Mouse (Mus musculus) MEL (cell line): Measurements from ENCODE around the gene Dcbld2. TPM values are rescaled to one million over a fixed set of nuclear protein-coding genes. Genes with fewer than 3 reads are reported as not detected.

Experiments used
- DNase-seq: peaks from one replicate; pipeline ENCODE4 v3.0.0; 2011; ENCODE audit warnings: low read depth, low spot score
- H3K27ac ChIP-seq: 2 replicates; pipeline ENCODE4 v1.5.1; 2012; ENCODE audit warnings: low read depth, mild to moderate bottlenecking, control low read depth, low read length, moderate library complexity; ENCODE audit not compliant: control insufficient read depth
- H3K27me3 ChIP-seq, 2 experiments: fragments of 150-350 bp in 1 of 2; sonication (generic) in 1 of 2; 2 replicates each; pipeline ENCODE4 v1.6.1; 2012; ENCODE audit warnings: low read length in 2 of 2, mild to moderate bottlenecking in 2 of 2, improper control_type of control experiment in 1 of 2, moderate library complexity in 1 of 2; ENCODE audit not compliant: insufficient read depth in 2 of 2, control insufficient read depth in 1 of 2
- H3K36me3 ChIP-seq, 2 experiments: 2 replicates each; pipeline ENCODE4 v1.6.1; 2012 to 2014; ENCODE audit warnings: low read length in 2 of 2, improper control_type of control experiment in 1 of 2, inconsistent platforms in 1 of 2, mild to moderate bottlenecking in 1 of 2; ENCODE audit not compliant: insufficient read depth in 2 of 2, control insufficient read depth in 1 of 2
- H3K4me1 ChIP-seq, 2 experiments: fragments of 150-350 bp in 1 of 2; sonication (generic) in 1 of 2; 2 replicates each; pipeline ENCODE4 v1.6.1; 2012; ENCODE audit warnings: low read length in 2 of 2, improper control_type of control experiment in 1 of 2, mild to moderate bottlenecking in 1 of 2; ENCODE audit not compliant: insufficient read depth in 2 of 2, control insufficient read depth in 1 of 2
- H3K4me3 ChIP-seq, 2 experiments: fragments of 150-350 bp in 1 of 2; sonication (generic) in 1 of 2; 2 replicates each; pipeline ENCODE4 v1.5.1; 2012; ENCODE audit warnings: low read depth in 2 of 2, low read length in 2 of 2, mild to moderate bottlenecking in 2 of 2, moderate library complexity in 2 of 2, control low read depth in 1 of 2, improper control_type of control experiment in 1 of 2; ENCODE audit not compliant: control insufficient read depth in 1 of 2, insufficient read depth in 1 of 2
- H3K79me2 ChIP-seq: 2 replicates; pipeline ENCODE4 v1.6.1; 2012; ENCODE audit warnings: mild to moderate bottlenecking, low read length, moderate library complexity; ENCODE audit not compliant: control insufficient read depth, poor library complexity, insufficient read depth
- H3K9ac ChIP-seq: 2 replicates; pipeline ENCODE4 v1.6.1; 2012; ENCODE audit warnings: low read depth, mild to moderate bottlenecking, control low read depth, low read length, moderate library complexity; ENCODE audit not compliant: control insufficient read depth, poor library complexity, severe bottlenecking
- H3K9me3 ChIP-seq: fragments of 150-350 bp; sonication (generic); replicated peaks from 2 replicates; pipeline ENCODE4 v1.6.1; 2012; ENCODE audit warnings: mild to moderate bottlenecking, low read length, improper control_type of control experiment, moderate library complexity; ENCODE audit not compliant: insufficient read depth
- E2F4 ChIP-seq: IDR thresholded peaks from 2 replicates; pipeline ENCODE4 v1.6.1; 2011; ENCODE audit warnings: low read depth, low read length, improper control_type of control experiment, borderline replicate concordance
- EP300 ChIP-seq, 2 experiments: IDR thresholded peaks; 2 replicates each; pipeline ENCODE4 v1.6.1; 2011; ENCODE audit warnings: improper control_type of control experiment in 2 of 2, low read length in 2 of 2, low read depth in 1 of 2, mild to moderate bottlenecking in 1 of 2
- GATA1 ChIP-seq: IDR thresholded peaks from 2 replicates; pipeline ENCODE4 v1.6.1; 2011; ENCODE audit warnings: low read depth, low read length, improper control_type of control experiment
- KAT2A ChIP-seq: conservative IDR thresholded peaks from 2 replicates; pipeline ENCODE4 v1.6.1; 2012; ENCODE audit warnings: low read depth, low read length, improper control_type of control experiment, inconsistent platforms
- MXI1 ChIP-seq: IDR thresholded peaks from 2 replicates; pipeline ENCODE4 v1.6.1; 2011; ENCODE audit warnings: mild to moderate bottlenecking, low read depth, low read length, improper control_type of control experiment
- NELFE ChIP-seq: IDR thresholded peaks from 2 replicates; pipeline ENCODE4 v1.6.1; 2011; ENCODE audit warnings: low read depth, low read length, improper control_type of control experiment
- NRF1 ChIP-seq: IDR thresholded peaks from 2 replicates; pipeline ENCODE4 v1.6.1; 2014; ENCODE audit warnings: low read depth, mild to moderate bottlenecking, inconsistent platforms, low read length, improper control_type of control experiment, moderate library complexity; ENCODE audit not compliant: poor library complexity, insufficient read depth, severe bottlenecking
- POLR2A ChIP-seq, 2 experiments: IDR thresholded peaks; 2 replicates each; pipeline ENCODE4 v1.6.1; 2011 to 2012; ENCODE audit warnings: low read length in 2 of 2, mild to moderate bottlenecking in 2 of 2, control low read depth in 1 of 2, improper control_type of control experiment in 1 of 2, low read depth in 1 of 2, moderate library complexity in 1 of 2; ENCODE audit not compliant: control insufficient read depth in 1 of 2, insufficient read depth in 1 of 2, poor library complexity in 1 of 2
- POLR2AphosphoS2 ChIP-seq: IDR thresholded peaks from 2 replicates; pipeline ENCODE4 v1.6.1; 2011; ENCODE audit warnings: low read length, improper control_type of control experiment
- RAD21 ChIP-seq: IDR thresholded peaks from 2 replicates; pipeline ENCODE4 v1.6.1; 2011; ENCODE audit warnings: mild to moderate bottlenecking, low read depth, low read length, improper control_type of control experiment
- SIN3A ChIP-seq: IDR thresholded peaks from 2 replicates; pipeline ENCODE4 v1.6.1; 2012; ENCODE audit warnings: low read length, improper control_type of control experiment, inconsistent platforms
- TAL1 ChIP-seq: IDR thresholded peaks from 2 replicates; pipeline ENCODE4 v1.6.1; 2012; ENCODE audit warnings: mild to moderate bottlenecking, inconsistent platforms, low read length, moderate library complexity, mixed read lengths
- USF2 ChIP-seq, 2 experiments: IDR thresholded peaks; 2 replicates each; pipeline ENCODE4 v1.6.1; 2011 to 2012; ENCODE audit warnings: improper control_type of control experiment in 2 of 2, low read length in 2 of 2, borderline replicate concordance in 1 of 2, inconsistent platforms in 1 of 2, low read depth in 1 of 2, mild to moderate bottlenecking in 1 of 2; ENCODE audit not compliant: insufficient read depth in 1 of 2
- ZMIZ1 ChIP-seq: IDR thresholded peaks from 2 replicates; pipeline ENCODE4 v1.6.1; 2012; ENCODE audit warnings: low read depth, mild to moderate bottlenecking, inconsistent platforms, low read length, improper control_type of control experiment, moderate library complexity
- ZNF384 ChIP-seq: IDR thresholded peaks from 2 replicates; pipeline ENCODE4 v1.6.1; 2012; ENCODE audit warnings: low read depth, mild to moderate bottlenecking, inconsistent platforms, low read length, improper control_type of control experiment
- polyA plus RNA-seq, 2 experiments: library from polyadenylated mRNA; stranded (reverse) in 1 of 2; unstranded in 1 of 2; fragments of >175 nt in 1 of 2; fragments of >200 nt in 1 of 2; gene quantifications; 2 replicates each; pipeline versions ENCODE4 v1.2.1 to v1.2.4; 2012; ENCODE audit warnings: low replicate concordance in 2 of 2, low read depth in 1 of 2; ENCODE audit not compliant: insufficient read length in 2 of 2, insufficient read depth in 1 of 2, missing spikeins in 1 of 2
- total RNA-seq: library from RNA; depleted of rRNA; stranded (reverse); fragments of 300-350 nt; gene quantifications from 2 replicates; pipeline ENCODE4 v1.2.3, GENCODE M21; 2012

The Dcbld2 gene
- total and polyA plus RNA-seq, 3 experiments: 3.5 to 9.4 TPM; not detected in 1

DNA sequence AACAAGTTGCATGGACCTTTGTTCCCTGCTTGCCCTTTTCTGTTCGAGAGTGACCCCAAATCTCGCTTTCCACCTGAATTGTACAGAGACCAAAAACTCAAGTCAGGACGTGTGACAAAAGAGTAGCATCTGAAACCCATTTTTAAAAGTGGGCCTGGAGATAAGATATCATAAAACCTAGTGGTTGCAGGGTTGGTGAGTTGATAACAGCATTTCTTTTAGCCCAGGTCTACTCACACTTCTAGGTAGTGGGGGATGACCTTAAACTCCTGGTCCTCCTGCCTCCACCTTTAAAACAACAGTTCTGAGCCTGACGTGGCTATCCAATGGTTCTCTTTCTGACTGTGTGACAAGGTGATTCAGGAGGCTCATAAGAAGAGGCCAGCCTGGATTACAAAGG, 62.6 kb downstream of the Dcbld2 start:
- H3K9me3 ChIP-seq: no peaks in the 10 kb centered on the region
- peaks cover 0 to 5% of the 10 kb centered on the region in 2 experiments; a peak in 2 of 4 replicates for H3K36me3 ChIP-seq
- no peak overlapping the region for H3K9ac ChIP-seq

DNA sequence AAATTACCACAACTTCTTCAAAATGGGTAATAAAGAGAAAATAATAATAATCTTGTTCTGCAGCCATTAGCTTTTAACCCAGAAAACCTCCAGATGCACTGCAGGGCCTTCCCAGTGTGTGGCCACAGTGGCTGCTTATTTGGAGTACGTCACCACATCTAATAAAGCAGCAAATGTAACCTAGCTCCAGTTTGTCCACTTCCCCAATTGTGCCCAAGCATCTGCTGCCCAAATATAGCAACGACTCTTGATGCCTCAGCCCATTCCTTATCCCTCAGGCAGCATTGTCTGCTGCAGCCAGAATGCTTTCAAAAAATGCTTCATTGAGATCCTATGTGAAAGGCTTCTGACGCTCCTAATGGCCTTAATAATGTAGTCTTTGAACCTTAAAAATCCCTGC, 66.6 kb downstream of the Dcbld2 start:
- no peak for TF ChIP-seq NELFE
- TF ChIP-seq MXI1: no peak
- no peak for TF ChIP-seq E2F4
- no peak for TF ChIP-seq KAT2A
- TF ChIP-seq SIN3A: no peak
- TF ChIP-seq ZNF384: no peak
- no peak for TF ChIP-seq POLR2AphosphoS2
- TF ChIP-seq POLR2A (IDR thresholded peaks at IDR 0.05; ENCODE audit: control insufficient read depth in 1 of 2, insufficient read depth in 1 of 2, low read depth in 1 of 2, low read length in 2 of 2, poor library complexity in 1 of 2): no peak
- no peak for TF ChIP-seq NRF1
- no peak for TF ChIP-seq RAD21
- no peak for TF ChIP-seq TAL1
- TF ChIP-seq ZMIZ1: no peak
- no peak for TF ChIP-seq USF2 (IDR thresholded peaks at IDR 0.05; ENCODE audit: borderline replicate concordance in 1 of 2, insufficient read depth in 1 of 2, low read depth in 1 of 2, low read length in 2 of 2)
- TF ChIP-seq, all 39 proteins: peak for 0
- peak; percentile 17 for DNase-seq
- Histone ChIP-seq H3K9ac (no peak overlapping the region), H3K9me3 (no peaks in the 10 kb centered on the region), H3K36me3 (peaks cover 0 to 5% of the 10 kb centered on the region in 2 experiments; a peak in 2 of 4 replicates), H3K4me3 (no peak overlapping the region), H3K4me1 (peaks cover 0 to 2% of the 10 kb centered on the region in 2 experiments; a peak in 3 of 4 replicates), H3K27ac (no peak overlapping the region), H3K79me2 (no peaks in the 10 kb centered on the region), H3K27me3 (no peaks in the 10 kb centered on the region)

More for the DNA sequence above, 62.6 kb downstream of the Dcbld2 start:
- TF ChIP-seq TAL1: no peak
- peak in 1 of 2 experiments; percentile 26; a peak in 1 of 4 replicates for TF ChIP-seq EP300 (IDR thresholded peaks at IDR 0.05; ENCODE audit: low read depth in 1 of 2, low read length in 2 of 2)
- peak; percentile 62 for TF ChIP-seq GATA1
- peaks cover 0 to 5% of the 10 kb centered on the region in 2 experiments; a peak in 3 of 4 replicates for H3K4me1 ChIP-seq
- H3K27ac ChIP-seq: no peak overlapping the region
- H3K4me3 ChIP-seq: no peak overlapping the region
- no peaks in the 10 kb centered on the region for H3K79me2 ChIP-seq
- H3K27me3 ChIP-seq: no peaks in the 10 kb centered on the region
- DNase-seq: no peak
